Mouse (Mus musculus) thymus, postnatal 14 days (tissue): ENCODE measurements around the gene Cacnb3.

Experiments
- DNase-seq: peaks from one replicate; pipeline ENCODE4 v3.0.0; 2021

Cacnb3 gene

DNA sequence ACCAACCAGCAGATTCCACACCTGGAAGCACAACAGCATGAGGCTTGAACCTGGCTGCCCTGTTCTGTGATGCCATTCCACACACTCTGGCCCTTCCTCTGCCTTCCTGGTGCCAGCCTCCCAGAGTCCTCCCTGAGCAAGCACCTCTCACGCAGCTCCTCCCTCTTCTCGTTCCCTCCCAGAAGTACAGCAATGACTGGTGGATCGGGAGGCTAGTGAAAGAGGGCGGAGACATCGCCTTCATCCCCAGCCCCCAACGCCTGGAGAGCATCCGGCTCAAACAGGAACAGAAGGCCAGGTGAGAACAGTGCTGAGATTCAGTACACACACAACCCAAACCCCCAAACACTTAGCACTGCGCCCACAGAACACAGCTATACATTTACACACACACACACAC lies 9.5 kb downstream of the Cacnb3 start:
- DNase-seq = no peak

DNA sequence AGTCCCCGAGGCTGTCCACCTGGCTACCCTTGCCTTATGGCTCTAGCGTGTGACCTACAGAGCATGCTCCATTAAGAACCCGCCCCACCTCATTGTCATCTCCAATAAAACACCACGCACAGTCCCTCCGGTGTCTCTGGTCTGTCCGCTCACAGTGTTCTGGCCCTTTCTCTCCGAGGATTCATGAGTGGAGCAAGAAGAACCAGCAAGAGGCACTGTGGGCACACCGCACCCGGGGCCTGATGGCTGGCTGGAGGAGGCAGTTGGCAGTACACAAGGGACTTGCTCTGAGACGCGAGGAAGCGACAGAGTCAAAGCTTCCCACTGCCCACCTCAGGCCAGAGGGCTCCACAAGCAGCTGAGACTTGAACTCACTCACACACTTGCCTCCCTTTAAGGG lies 13.8 kb downstream of the Cacnb3 start:
- DNase-seq = no peak

DNA sequence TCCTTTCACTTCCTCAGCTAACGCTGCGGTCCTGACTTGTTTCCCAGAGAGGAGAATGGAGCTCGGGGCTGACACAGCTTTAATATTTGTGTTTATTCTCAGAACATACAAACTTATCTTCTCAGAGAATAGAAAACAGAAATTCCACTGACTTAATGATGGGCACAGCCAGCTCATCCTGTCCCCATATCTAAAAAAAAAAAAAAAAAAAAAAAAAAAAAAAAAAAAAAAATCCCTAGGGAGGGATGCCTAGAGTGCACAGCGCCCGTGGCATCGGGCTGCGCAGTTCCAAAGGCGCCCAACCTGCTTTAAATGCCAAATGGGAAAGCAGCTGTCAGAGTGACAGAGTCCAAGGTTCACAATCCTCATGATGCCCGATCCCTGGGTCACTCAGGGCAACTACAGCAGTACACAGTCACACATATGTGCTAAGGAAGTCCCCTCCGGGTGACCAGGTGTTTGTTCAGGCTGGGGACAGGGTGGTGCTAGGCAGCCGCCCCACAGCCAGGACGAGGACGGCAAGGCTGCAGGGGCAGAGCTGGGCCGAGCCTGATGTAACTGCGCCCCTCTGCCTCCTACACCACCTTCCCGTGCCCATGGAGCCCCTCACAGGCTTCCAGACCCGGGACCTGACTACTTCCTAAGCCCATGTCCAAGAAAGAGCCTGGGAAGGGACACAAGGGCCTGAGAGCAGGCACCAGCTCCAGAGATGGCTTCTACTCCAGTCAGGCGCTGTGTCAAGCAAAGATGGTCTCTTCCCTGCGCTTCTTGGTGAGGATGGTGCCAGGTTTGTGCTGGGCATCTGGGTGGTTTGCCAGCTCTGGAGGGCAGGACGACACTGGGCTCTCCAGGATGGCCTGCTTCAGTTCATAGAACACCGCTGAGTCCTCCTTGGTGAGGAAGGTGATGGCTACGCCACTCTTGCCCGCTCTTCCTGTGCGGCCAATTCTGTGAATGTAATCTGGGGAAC lies 14.7 kb downstream of the Cacnb3 start:
- no peak for DNase-seq

DNA sequence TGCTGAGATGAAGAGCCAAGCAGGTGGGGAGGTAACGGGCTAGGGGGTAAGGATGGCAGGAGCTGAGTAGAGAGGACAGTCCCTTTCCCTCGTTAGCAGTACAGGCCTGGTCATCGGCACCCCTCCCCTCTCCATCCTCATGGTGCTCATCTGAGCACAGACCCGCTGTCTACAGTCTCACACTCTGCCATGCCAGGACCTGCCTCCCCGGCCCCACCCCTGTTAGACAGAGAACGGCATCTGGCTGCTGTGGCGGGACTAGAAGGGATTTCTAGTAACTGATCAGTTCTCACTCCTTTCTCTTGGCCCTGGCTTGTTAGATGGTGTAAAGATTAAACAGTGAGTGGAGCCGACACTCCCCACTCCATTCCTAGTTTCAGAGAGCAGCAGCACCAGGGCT lies 16.1 kb downstream of the Cacnb3 start:
- no peak for DNase-seq

DNA sequence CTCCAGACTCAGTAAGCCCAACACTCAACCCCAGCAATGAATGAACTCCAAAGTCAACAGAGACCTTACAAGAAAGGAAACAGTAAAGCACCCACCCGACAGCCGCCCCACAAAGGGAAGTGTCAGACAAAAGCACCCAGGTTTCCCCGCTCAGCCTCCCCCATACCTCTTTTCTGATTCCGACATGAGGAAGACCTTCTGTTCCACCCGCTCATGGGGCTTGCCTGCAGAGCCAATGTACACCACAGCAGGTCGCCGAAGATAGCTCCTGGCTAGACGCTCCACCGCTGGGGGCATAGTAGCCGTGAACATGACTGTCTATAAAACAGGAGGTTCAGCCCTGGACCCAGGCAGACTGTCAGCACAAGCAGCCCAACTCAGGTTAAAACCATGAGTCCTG lies 16.7 kb downstream of the Cacnb3 start:
- DNase-seq = no peak

DNA sequence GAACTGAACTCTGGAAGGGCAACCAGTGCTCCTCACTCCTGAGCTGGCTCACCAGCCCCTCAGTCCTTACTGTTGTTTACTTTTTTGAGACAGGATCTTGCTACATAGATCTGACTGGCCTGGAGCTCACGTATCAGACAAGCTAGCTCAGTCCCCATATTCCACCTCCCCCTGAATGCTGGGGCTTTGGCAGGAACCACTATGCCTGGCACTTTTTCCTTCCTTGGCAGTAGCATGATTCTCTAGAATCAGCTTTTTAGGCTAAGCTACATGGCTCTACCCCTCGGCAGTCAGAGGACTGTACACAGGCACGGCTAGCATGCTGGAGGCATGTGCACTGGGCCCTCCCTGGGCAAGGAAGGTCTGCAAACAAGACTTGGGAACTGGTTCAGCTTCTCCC lies 17.4 kb downstream of the Cacnb3 start:
- no peak for DNase-seq

DNA sequence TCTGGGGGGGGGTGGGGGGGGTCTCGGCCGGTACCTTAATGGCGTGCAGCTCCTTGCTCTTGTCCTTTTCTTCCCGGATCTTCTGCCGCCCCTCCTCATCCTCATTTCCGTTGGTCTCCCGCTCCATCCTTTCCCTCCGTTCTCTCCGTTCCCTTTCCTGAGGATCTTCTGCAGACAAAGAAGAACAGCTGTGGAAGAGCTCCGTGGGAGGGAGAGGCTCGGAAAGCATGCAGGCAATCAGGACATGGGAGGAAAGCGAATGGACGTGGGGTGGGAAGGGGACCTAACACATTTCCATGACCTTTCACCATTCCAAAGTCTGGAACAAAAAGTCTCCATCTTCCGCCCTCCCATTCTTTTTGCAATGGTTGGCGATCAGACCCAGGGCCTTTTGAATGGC lies 20.8 kb downstream of the Cacnb3 start:
- DNase-seq = no peak

DNA sequence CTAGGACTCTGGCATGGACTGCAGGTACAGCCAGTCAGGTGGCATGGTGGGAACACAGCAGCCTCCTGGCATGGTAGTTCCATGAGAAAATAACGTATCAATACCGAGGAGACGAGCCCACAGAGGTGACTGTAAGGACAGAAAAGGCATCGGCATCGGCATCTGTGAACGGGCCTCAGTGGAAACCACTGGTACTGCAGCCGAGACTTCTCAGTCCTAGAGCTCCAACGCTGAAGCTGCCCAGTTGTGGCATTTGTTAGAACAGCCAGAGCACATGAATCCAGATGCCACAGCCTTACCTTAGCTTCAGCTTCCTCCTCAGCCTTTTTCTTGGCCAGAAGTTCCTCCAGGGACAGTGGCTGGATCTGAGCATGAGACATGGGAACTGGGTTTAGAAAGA lies 21.5 kb downstream of the Cacnb3 start:
- no peak for DNase-seq

DNA sequence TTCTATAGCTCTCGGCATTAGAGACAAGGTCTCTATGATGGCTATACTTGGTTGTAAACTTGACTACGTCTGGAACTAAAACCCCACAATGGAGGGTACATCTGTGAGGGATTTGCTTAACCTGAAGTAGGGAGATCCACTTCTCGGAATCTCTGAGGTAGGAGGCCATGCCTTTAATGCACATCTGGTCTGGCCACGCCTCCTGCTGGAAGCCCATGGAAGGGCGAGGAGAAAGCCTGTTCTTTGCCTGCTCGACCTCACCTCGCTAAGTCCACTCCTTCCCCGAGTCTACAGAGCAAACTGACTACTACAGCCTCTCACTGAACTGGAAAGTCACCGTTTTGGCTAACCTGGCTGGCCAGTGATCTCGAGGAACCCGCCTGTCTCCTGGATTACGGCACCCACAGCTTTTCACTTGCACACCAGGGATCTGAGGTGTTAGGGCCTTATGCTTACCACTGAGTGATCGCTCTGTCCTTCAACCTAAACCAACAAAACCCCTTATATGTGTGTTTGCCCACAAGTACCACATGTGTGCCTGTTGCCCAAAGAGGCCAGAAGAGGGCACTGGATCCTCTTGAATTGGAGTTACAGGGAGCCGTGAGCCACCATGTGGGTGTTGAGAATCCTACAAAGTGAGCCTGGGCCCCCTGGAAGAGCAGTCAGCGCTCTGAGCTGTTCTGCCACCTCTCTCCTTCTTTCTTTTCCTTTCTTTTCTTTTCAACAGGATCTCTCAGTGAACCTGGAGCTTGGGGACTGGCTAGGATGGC lies 26.5 kb downstream of the Cacnb3 start:
- DNase-seq = no peak

DNA sequence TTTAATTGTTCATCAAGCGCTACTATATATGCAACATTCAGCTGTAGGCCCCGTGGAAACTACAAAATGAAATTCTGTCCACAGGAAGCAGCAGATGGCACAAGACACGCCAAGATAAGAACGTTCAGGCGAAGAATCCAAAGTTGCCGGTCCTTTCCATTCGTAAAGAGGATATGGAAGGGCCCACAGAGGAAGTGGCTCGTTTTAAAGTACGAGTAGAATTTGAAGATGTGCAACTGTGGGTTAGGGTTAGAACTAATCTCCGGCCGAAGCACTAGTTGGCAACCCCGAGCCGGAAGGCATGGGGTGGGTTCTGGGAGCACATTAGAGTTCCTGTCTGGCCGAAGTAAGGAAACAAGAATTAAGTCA lies 31.5 kb downstream of the Cacnb3 start:
- no peak for DNase-seq

DNA sequence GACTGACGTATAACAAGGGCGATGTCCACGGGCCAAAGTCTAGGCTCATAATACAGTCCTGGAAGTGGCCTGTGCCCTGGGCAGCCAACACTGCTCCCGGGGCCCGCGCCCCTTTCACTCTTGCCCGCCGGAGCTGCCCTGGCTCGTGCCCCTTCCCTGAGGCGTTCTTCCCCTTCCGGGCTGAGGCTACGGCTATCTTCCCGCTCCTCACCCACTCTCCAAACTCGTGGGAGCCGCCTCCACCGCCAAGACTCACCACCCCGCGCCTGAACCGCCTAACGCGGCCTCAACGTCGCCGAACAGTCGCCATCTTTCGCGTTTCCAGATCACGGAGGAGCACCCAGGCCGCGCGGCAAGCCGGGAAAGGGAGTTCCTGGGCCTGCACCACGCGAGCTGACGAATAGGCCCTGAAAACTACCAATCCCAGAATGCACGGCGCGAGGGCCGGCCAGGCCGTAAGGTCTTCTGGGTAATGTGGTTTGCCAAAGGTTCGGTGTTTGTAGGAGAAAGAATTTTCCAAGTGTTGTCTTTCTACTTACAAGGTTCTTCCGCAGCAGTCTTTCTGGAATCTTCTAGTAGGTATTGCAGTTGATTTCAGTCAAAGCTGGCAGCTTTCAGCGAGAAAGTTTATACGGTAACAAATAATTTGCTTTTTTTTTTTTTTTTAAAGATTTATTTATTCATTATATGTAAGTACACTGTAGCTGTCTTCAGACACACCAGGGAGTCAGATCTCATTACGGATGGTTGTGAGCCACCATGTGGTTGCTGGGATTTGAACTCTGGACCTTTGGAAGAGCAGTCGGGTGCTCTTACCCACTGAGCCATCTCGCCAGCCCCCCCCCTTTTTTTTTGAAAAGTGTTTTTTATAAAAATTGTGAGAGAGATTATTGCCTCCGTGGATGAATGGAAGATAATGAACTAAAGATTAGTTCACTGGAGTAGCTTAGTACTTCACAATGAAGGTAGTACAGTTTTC lies 32.2 kb downstream of the Cacnb3 start, which contains the start of gene Ddx23:
Gene Ddx23 (minus strand): TSS at position 328 of the 979 bp plus-strand sequence.
- DNase-seq = peak; percentile 95

DNA sequence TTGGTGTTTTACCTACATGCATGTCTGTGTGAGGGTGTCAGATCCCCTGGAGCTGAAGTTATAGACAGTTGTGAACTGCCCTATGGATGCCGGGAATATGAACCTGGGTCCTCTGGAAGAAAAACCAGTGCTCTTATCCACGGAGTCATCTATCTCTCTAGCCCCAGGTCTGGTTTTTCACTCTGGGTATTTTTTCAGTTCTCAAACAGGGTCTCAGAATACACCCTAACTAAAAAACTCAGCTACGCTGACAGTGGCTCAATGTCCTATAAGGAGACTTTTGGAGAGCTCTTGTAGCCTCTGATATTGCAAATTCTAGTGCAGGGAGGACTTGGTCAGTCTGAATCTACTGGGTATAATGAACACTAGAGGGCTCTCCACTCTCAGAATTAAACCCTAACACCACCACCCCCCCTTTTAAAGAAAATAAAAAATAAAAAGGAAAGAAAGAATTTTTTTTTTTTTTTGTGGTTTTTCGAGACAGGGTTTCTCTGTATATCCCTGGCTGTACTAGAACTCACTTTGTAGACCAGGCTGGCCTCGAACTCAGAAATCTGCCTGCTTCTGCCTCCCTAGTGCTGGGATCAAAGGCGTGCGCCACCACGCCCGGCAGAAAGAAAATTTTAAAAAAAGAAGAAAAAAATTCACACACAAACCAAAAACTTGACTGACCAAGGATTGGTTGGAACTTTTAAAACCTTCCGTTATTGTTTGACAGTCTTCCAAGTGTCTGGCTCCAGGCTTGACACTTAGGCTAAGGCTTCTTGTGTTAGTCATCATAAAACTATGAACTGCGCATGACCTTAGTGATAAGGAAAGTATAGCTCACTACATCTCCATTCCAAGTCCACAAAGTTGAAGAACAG lies 33.6 kb downstream of the Cacnb3 start:
- no peak for DNase-seq

DNA sequence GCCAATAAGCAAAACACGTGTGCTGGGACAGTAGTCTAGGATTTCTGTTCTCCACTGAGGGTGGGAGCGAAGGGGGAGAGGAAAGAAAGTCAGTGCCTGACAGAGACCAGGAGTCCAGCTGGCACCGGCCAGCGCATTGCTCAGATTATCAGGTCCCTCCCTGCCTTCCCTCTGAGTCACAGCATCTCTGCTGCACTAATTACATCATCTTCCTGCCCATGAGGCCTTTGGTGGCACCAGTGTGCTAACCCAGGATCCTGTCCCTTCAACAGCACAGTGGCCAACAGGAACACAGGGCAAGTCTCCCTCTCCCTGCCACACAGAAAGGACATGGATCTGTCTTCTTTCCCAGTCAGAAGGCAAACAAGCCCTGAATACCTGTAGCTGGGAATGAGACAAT lies 42.0 kb downstream of the Cacnb3 start:
- no peak for DNase-seq

DNA sequence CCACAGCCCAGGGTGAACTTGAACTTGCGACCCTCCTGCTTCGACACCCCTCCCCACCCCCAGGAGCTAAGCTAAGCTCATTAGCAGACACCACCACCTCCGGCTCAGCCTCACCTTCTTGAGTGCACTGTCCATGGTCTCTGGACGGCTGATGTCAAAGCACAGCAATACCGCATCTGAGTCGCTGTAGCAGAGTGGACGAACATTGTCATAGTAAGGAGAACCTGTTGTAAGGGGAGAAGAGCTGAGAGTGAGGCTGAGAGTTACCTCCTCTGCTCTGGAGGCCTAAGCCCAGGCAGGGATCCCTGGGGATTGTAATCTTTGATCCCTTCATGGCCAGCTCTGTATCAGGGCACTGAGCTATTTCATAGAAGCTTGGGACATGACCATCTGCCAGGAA lies 43.1 kb downstream of the Cacnb3 start:
- no peak for DNase-seq

DNA sequence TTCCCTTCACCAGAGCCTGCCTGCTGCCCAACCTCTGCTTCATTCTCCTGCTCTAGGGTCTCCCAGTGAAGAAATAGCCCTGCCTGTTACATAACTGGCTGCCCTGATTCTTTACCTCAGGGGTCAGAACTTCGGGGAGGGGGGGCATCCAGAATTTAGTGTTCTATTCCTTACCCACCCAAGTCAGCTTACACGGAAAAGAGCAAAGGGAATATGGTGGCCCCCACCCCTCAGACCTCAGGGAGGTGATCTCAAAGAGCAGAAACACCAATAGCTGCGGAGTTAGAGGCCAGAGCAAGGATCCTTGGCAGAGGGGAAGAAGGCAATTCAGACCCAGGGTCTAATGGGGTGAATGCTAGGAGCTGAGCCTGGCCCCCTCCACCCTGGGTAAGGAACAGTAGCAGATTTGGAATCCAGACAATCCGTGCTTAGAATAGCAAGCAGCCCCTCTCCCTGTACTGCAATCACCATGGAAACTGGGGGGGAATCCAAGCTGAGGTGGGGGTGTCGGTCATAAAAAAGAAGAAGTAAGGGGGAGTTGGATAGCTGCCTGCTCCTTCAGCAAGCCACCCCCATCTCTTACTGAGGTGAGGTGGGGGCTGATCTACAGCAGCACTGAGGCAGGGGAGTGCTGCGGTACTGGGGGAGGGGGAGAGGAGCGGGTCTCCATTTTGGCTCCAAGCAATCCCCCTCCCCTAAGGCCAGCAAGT lies 43.8 kb downstream of the Cacnb3 start:
- DNase-seq = no peak

DNA sequence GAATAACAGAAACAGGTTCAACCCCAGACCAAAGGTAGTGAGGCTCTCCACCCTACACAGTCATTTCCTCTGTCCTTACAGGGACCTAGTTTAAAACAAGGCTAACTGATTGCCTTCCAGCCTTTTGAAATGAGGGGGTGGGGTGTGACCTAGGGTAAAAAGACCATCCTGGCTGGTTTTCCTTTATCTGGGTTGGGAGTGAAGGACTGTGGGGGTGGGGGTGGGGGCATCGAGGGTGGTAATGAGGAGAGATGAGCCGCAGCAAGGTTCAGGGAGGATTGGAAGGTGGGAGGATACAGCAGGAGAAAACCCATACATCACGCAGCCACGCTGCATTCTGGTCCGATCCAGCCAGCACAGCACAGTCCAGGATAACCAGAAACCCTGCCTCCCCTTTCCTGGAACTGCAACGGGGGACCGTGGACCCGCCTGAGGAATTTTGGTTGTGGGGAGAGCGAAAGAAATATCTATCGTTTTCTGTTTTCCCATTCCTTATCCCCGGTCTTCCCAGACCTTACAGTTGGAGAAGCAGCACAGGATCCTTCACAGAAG lies 44.4 kb downstream of the Cacnb3 start:
- DNase-seq = no peak

DNA sequence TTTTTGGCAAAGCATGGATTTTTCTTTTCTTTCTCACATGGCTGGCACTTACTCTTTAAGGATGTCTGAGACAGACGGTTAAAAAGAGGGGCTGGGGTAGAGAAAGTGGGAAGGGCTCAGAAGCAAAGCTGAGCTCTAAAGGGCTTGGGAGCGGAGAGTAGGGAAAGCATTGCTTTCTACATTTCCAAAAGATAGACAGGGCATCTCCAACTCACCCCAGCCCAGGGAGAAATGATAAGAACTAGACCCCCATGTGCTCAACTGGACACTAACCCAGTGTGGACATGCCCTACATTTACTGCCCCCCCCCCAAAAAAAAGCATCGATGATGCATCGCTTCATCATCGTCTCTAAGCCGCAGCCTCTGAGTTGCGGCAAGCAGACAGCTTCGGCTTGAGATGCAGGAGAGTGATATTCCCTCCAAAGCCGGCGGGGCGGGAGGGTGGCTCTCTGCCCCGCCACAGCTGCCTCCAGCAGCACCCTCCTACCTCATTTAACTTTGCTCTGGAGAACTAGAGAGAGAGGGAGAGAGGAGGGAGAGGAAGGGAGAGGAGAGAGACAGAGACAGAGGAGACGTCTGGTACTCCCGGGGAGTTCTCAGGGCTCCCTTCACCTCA lies 45.1 kb downstream of the Cacnb3 start:
- DNase-seq = no peak

DNA sequence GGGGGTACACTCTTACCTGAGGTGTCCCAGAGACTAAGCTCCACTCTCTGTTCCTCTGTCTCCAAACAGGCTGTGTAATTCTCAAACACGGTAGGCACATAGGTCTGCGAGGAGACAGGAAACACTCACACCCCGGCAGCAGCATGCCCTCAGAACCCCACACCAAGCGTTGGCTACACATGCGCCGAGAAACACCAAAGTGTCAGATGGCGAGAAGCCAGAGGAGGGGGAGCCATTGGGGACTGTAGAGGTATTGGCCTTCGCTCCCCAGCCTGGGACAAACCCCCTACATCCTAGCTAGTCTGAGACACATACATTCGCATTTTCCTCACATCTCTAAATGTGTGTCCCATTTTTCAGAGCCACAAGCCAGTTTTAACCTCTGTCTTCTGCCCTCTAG lies 45.8 kb downstream of the Cacnb3 start:
- peak; percentile 36 for DNase-seq

DNA sequence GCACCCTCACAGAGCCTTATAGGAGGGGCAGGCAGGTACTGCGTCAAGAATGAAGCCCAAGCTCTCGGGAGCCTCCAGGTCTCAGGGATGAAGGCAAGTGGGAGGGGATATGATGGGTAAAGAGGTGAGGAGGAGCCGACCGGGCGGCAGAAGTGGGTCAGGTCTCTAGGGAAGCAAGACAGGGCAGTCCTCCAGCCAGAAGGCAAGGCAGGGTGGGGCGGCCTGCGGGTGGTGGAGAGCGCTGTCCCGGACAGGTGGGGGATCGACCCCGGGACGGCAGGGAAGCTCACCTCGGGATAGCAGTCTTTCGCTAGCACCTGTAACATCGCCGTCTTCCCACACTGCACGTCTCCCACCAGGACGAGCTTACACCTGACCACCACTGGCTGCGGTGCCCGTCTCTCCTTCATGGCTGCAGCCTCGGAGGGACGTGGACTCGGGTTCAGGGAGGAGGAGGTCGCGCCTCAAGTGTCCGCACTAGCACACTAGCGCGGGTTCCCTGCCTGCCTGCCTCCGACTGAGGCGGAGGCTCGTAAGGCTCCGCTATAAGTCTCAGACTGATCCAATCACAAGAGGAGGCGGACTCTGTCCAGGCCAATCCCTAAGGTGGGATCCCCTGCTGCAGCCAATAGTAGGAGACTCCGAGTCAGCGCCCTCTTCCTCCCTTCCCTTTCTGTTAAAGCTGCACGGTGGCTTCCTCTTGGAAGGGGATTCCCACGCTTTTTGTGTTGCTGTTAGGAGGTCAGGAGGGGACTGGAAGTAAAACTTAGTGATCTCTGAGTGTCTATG lies 46.5 kb downstream of the Cacnb3 start, which contains the start of gene Rnd1:
Gene Rnd1 (minus strand): TSS at position 522 of the 789 bp plus-strand sequence.
- DNase-seq = peak; percentile 76
